Mouse (Mus musculus): ENCODE results near the gene Cc2d1a.

- TF ChIP-seq POLR2A (IDR thresholded peaks at IDR 0.05; ENCODE audit: borderline replicate concordance, low read depth, low read length), result no peak
- no peak for TF ChIP-seq CTCF (IDR thresholded peaks at IDR 0.05; ENCODE audit: low read depth, low read length)
Observed at GRCm38 (mm10) chr8:84126742-84127141, 21.0 kb downstream of the Cc2d1a start.
